Mouse (Mus musculus): ENCODE measurements around the gene 6030452D12Rik. TPM values are rescaled to one million over a fixed set of nuclear protein-coding genes. Genes with fewer than 3 reads are reported as not detected.
A peak's percentile ranks its signal among the peaks of the same experiment; 100 is the strongest.

6030452D12Rik gene
- polyA plus RNA-seq, 1 experiment from 2014 or later, result not detected

GRCm38 (mm10) chr8:106510365-106510975 lies 10.1 kb downstream of the 6030452D12Rik start, which contains the start of gene Cdh3:
Gene Cdh3, plus strand, starts transcription at chr8:106510891.
- under 1% methylated on average over 34 of the region's 34 CpGs for WGBS
- Histone ChIP-seq H3K9ac (peak within 1 kb of the TSS; percentile 54), H3K27me3 (ENCODE audit: insufficient read depth, low read length) (peaks cover 30% of the 10 kb centered on the region), H3K4me3 (ENCODE audit: low read depth, low read length) (peak within 1 kb of the TSS; percentile 48), H3K9me3 (ENCODE audit: low read depth, low read length) (no peaks in the 10 kb centered on the region), H3K4me1 (ENCODE audit: insufficient read depth) (peaks cover 19% of the 10 kb centered on the region), H3K27ac (ENCODE audit: low read depth) (peak within 1 kb of the TSS; percentile 83), H3K4me2 (peak within 1 kb of the TSS; percentile 67), H3K36me3 (ENCODE audit: insufficient read depth) (0 out of 2 replicates have a peak, but pooled peaks cover 8% of the 10 kb centered on the region)
- peak; percentile 64 for ATAC-seq (ENCODE audit: insufficient read depth)
- no peak for TF ChIP-seq CTCF (IDR thresholded peaks at IDR 0.05; ENCODE audit: low read depth)
- peak; percentile 82 for DNase-seq

GRCm38 (mm10) chr8:106511065-106511501 lies 10.8 kb downstream of the 6030452D12Rik start:
- Histone ChIP-seq H3K36me3 (ENCODE audit: insufficient read depth) (0 out of 2 replicates have a peak, but pooled peaks cover 8% of the 10 kb centered on the region), H3K27me3 (ENCODE audit: insufficient read depth, low read length) (peaks cover 30% of the 10 kb centered on the region), H3K4me2 (peak overlapping the region; percentile 67), H3K4me1 (ENCODE audit: insufficient read depth) (peaks cover 19% of the 10 kb centered on the region), H3K9ac (peak overlapping the region; percentile 54), H3K9me3 (ENCODE audit: low read depth, low read length) (no peaks in the 10 kb centered on the region), H3K27ac (ENCODE audit: low read depth) (peak overlapping the region; percentile 83), H3K4me3 (ENCODE audit: low read depth, low read length) (peak overlapping the region; percentile 48)
- 0% methylated on average over 22 of the region's 22 CpGs for WGBS
- DNase-seq (peak; percentile 50), ATAC-seq (ENCODE audit: insufficient read depth) (peak; percentile 32)
- no peak for TF ChIP-seq CTCF (IDR thresholded peaks at IDR 0.05; ENCODE audit: low read depth)

GRCm38 (mm10) chr8:106511531-106512041 lies 11.3 kb downstream of the 6030452D12Rik start:
- peaks cover 30% of the 10 kb centered on the region for H3K27me3 ChIP-seq (ENCODE audit: insufficient read depth, low read length)
- ATAC-seq (ENCODE audit: insufficient read depth), result peak; percentile 18
- 0 out of 2 replicates have a peak, but pooled peaks cover 8% of the 10 kb centered on the region for H3K36me3 ChIP-seq (ENCODE audit: insufficient read depth)
- H3K9ac ChIP-seq, result peak overlapping the region; percentile 54
- peak overlapping the region; percentile 48 for H3K4me3 ChIP-seq (ENCODE audit: low read depth, low read length)
- DNase-seq, result peak; percentile 52
- TF ChIP-seq CTCF (IDR thresholded peaks at IDR 0.05; ENCODE audit: low read depth), result no peak
- peak overlapping the region; percentile 67 for H3K4me2 ChIP-seq
- no peaks in the 10 kb centered on the region for H3K9me3 ChIP-seq (ENCODE audit: low read depth, low read length)
- WGBS, result under 1% methylated on average over 30 of the region's 30 CpGs
- H3K4me1 ChIP-seq (ENCODE audit: insufficient read depth), result peaks cover 23% of the 10 kb centered on the region
- H3K27ac ChIP-seq (ENCODE audit: low read depth), result peak overlapping the region; percentile 83; the same call in 1 of the 2 replicates

GRCm38 (mm10) chr8:106512475-106513150 lies 12.3 kb downstream of the 6030452D12Rik start:
- TF ChIP-seq CTCF (IDR thresholded peaks at IDR 0.05; ENCODE audit: low read depth), result no peak
- H3K27ac ChIP-seq (ENCODE audit: low read depth), result no peak overlapping the region
- ATAC-seq (ENCODE audit: insufficient read depth) (no peak), DNase-seq (peak; percentile 19)
- 39% methylated on average over 7 of the region's 7 CpGs for WGBS
- H3K4me1 ChIP-seq (ENCODE audit: insufficient read depth), result peaks cover 23% of the 10 kb centered on the region
- no peaks in the 10 kb centered on the region for H3K9me3 ChIP-seq (ENCODE audit: low read depth, low read length)
- H3K9ac ChIP-seq, result peak overlapping the region; percentile 54
- H3K4me3 ChIP-seq (ENCODE audit: low read depth, low read length), result peak overlapping the region; percentile 48
- peak overlapping the region; percentile 67 for H3K4me2 ChIP-seq
- H3K36me3 ChIP-seq (ENCODE audit: insufficient read depth), result 0 out of 2 replicates have a peak, but pooled peaks cover 8% of the 10 kb centered on the region
- H3K27me3 ChIP-seq (ENCODE audit: insufficient read depth, low read length), result peaks cover 30% of the 10 kb centered on the region

- no peaks in the 10 kb centered on the region for H3K9me3 ChIP-seq (ENCODE audit: low read depth, low read length)
- H3K4me3 ChIP-seq (ENCODE audit: low read depth, low read length), result no peak overlapping the region
- DNase-seq (no peak), ATAC-seq (ENCODE audit: insufficient read depth) (no peak)
- H3K36me3 ChIP-seq (ENCODE audit: insufficient read depth), result 0 out of 2 replicates have a peak, but pooled peaks cover 8% of the 10 kb centered on the region
- 30% methylated on average over 1 of the region's 1 CpGs for WGBS
- no peak overlapping the region for H3K4me2 ChIP-seq
- H3K4me1 ChIP-seq (ENCODE audit: insufficient read depth), result peaks cover 9% of the 10 kb centered on the region; the same call in 1 of the 2 replicates
- no peak overlapping the region for H3K9ac ChIP-seq
- H3K27ac ChIP-seq (ENCODE audit: low read depth), result no peak overlapping the region
- peaks cover 9% of the 10 kb centered on the region for H3K27me3 ChIP-seq (ENCODE audit: insufficient read depth, low read length)
- no peak for TF ChIP-seq CTCF (IDR thresholded peaks at IDR 0.05; ENCODE audit: low read depth)
Measured at GRCm38 (mm10) chr8:106515946-106516479, 15.7 kb downstream of the 6030452D12Rik start.

- H3K27me3 ChIP-seq (ENCODE audit: insufficient read depth, low read length), result peaks cover 3% of the 10 kb centered on the region
- H3K4me1 ChIP-seq (ENCODE audit: insufficient read depth), result peaks cover 9% of the 10 kb centered on the region; the same call in 1 of the 2 replicates
- no peak overlapping the region for H3K27ac ChIP-seq (ENCODE audit: low read depth)
- no peak for TF ChIP-seq CTCF (IDR thresholded peaks at IDR 0.05; ENCODE audit: low read depth)
- DNase-seq, result peak; percentile 58
- 0 out of 2 replicates have a peak, but pooled peaks cover 8% of the 10 kb centered on the region for H3K36me3 ChIP-seq (ENCODE audit: insufficient read depth)
- ATAC-seq (ENCODE audit: insufficient read depth), result peak; percentile 35; the same call in 1 of the 2 replicates
- H3K9ac ChIP-seq, result no peak overlapping the region
- WGBS, result 32% methylated on average over 2 of the region's 2 CpGs
- no peak overlapping the region for H3K4me2 ChIP-seq
- H3K4me3 ChIP-seq (ENCODE audit: low read depth, low read length), result no peak overlapping the region
- no peaks in the 10 kb centered on the region for H3K9me3 ChIP-seq (ENCODE audit: low read depth, low read length)
Measured at GRCm38 (mm10) chr8:106516581-106516980, 16.3 kb downstream of the 6030452D12Rik start.

All from lung, embryonic 14.5 days (tissue).